Mouse (Mus musculus) heart, embryonic 16.5 days (tissue): ENCODE measurements around the gene Epha2. TPM values are rescaled to one million over a fixed set of nuclear protein-coding genes. Genes with fewer than 3 reads are reported as not detected.

ENCODE experiments used
- ATAC-seq: fragments of 200-750 bp; cut with Nextera tagmentation; replicated peaks from 2 replicates; pipeline ENCODE4 v1.8.0; 2017; ENCODE audit warnings: moderate number of reproducible peaks; ENCODE audit not compliant: insufficient read depth, low FRiP score; ENCODE audit errors: extremely low read depth
- H3K27ac ChIP-seq: fragments of 300-500 bp; sonication (generic); 2 replicates; pipeline ENCODE4 v1.5.1; 2014; ENCODE audit warnings: mild to moderate bottlenecking, low read length, control low read depth, moderate library complexity
- H3K27me3 ChIP-seq: fragments of 300-500 bp; sonication (generic); 2 replicates; pipeline ENCODE4 v1.6.1; 2014; ENCODE audit warnings: low read length, mixed read lengths; ENCODE audit not compliant: control insufficient read depth, insufficient read depth
- H3K36me3 ChIP-seq: fragments of 300-500 bp; sonication (generic); 2 replicates; pipeline ENCODE4 v1.6.1; 2014; ENCODE audit not compliant: control insufficient read depth, insufficient read depth
- H3K4me1 ChIP-seq: fragments of 300-500 bp; sonication (generic); 2 replicates; pipeline ENCODE4 v1.6.1; 2014; ENCODE audit warnings: low read length, mixed read lengths; ENCODE audit not compliant: control insufficient read depth, insufficient read depth
- H3K4me2 ChIP-seq: fragments of 300-500 bp; sonication (generic); 2 replicates; pipeline ENCODE4 v1.6.1; 2014; ENCODE audit warnings: low read depth, mild to moderate bottlenecking, control low read depth, low read length
- H3K4me3 ChIP-seq: fragments of 300-500 bp; sonication (generic); 2 replicates; pipeline ENCODE4 v1.5.1; 2014; ENCODE audit warnings: mild to moderate bottlenecking, control low read depth, low read length
- H3K9ac ChIP-seq: fragments of 300-500 bp; sonication (generic); 2 replicates; pipeline ENCODE4 v1.6.1; 2014; ENCODE audit warnings: low read length, control low read depth
- H3K9me3 ChIP-seq: fragments of 300-500 bp; sonication (generic); replicated peaks from 2 replicates; pipeline ENCODE4 v1.6.1; 2016; ENCODE audit warnings: low read length; ENCODE audit not compliant: control insufficient read depth
- WGBS: fragments of 180-500 bp; shearing (Covaris S2); extraction: QIAGEN DNeasy Blood & Tissue Kit; methylation state at CpG from one replicate; pipeline ENCODE4 v1.1.7; 2014; 5-methylcytosine and 5-hydroxymethylcytosine counted together
- polyA plus RNA-seq: library from polyadenylated mRNA; unstranded; fragments of >200 nt; fragmentation: Nextera tagmentation; extraction: Ambion mirVana; gene quantifications from 2 replicates; pipeline ENCODE4 v1.2.1, GENCODE M21; 2015

Gene Epha2
- polyA plus RNA-seq, 1 experiment from 2014 or later, result 3.1 TPM

DNA sequence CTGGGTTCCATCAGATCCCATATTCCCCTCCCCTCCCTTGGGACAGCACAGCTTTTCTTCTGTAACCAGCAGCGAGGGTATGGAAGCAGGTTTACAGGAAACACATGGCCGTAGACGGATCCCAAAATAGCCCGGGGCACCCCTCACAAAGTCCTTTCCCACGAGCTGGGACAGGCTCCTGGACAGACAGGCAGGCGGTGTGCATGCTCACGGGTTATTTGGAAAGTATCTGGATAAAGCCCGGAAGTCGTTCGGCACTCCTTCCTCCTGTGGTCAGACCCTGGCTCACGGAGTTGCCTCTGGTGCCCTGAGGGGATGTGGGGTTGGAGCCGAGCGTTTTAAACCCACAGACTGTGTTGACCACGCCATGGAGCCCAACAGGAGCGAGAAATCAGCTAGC, 24.6 kb downstream of the Epha2 start:
- Histone ChIP-seq H3K9ac (0 out of 2 replicates have a peak overlapping the region, but pooled peaks have one; percentile 1), H3K27me3 (no peaks in the 10 kb centered on the region), H3K27ac (peak overlapping the region; percentile 44), H3K4me3 (no peak overlapping the region), H3K4me1 (peaks cover 19% of the 10 kb centered on the region), H3K36me3 (peaks cover 10% of the 10 kb centered on the region; the same call in 1 of the 2 replicates), H3K4me2 (no peak overlapping the region), H3K9me3 (no peaks in the 10 kb centered on the region)
- ATAC-seq, result peak; percentile 47; the same call in 1 of the 2 replicates
- WGBS, result 31% methylated on average over 15 of the region's 15 CpGs

DNA sequence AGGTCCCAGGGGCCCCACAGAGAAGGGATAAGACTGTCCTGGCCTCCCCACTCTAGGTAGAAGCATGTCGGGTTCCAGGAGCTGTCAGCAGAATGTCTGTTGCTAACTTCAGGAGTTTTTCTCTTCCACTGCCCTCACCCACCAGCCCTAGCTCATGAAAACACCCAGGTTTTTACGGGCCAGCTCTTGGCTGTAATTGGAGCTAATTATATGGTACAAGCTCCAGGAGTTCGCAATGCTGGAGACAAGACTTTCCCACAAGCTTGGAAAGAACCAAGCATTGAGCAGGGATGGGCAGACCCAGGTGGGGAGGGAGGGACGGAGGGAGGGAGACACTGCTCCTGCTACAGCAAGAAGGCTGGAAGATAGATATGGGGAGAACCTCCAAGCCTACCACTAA, 26.0 kb downstream of the Epha2 start:
- ATAC-seq, result no peak
- Histone ChIP-seq H3K4me3 (no peak overlapping the region), H3K27ac (no peak overlapping the region), H3K4me2 (no peak overlapping the region), H3K27me3 (no peaks in the 10 kb centered on the region), H3K4me1 (peaks cover 19% of the 10 kb centered on the region), H3K9ac (no peak overlapping the region), H3K36me3 (peaks cover 8% of the 10 kb centered on the region; the same call in 1 of the 2 replicates), H3K9me3 (no peaks in the 10 kb centered on the region)
- WGBS, result 62% methylated on average over 4 of the region's 4 CpGs

DNA sequence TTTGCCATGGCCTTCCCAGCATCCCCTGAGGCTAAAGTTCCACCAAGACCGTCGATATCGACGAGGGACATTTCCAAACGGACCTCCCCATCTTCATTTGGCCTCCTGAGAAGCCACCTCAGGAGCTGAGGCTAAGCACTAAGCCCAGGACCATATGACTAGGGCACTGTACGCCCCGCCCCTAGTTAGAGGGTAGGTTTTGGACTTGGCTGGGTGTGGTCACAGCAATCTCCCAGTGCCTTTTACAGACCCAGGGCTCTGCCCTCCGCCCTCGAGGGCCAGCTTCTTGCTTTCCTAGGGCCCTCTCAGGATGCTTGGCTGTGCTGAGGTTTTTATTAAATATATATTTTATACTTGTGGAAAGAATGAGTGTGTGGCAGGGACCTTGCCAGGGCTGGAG, 27.7 kb downstream of the Epha2 start:
- H3K4me3 ChIP-seq, result no peak overlapping the region
- no peak overlapping the region for H3K9ac ChIP-seq
- no peak overlapping the region for H3K27ac ChIP-seq
- no peaks in the 10 kb centered on the region for H3K36me3 ChIP-seq
- H3K9me3 ChIP-seq, result no peaks in the 10 kb centered on the region
- H3K4me2 ChIP-seq, result no peak overlapping the region
- no peak for ATAC-seq
- WGBS, result 86% methylated on average over 9 of the region's 9 CpGs
- H3K27me3 ChIP-seq, result no peaks in the 10 kb centered on the region
- H3K4me1 ChIP-seq, result peaks cover 19% of the 10 kb centered on the region

DNA sequence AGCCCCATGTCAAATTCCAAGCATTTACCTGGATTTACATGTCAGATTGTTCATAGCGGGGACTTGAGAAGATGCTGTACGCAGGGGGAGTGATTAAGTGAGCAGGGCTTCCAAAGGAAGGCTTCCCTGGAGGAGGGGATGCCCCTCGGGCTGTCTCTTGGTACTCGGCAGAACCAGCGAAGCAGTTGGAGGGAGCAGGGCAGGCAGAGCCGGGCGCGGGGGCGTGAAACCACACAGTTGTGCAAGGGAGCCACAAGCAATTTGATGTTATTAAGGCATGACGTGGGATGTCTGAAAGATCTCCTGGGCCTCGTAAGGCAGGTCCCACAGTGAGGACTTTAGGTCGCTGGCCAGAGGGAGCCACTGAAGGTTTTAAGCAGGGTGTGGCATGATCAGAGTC, 28.9 kb downstream of the Epha2 start:
- Histone ChIP-seq H3K27ac (no peak overlapping the region), H3K4me2 (no peak overlapping the region), H3K27me3 (no peaks in the 10 kb centered on the region), H3K4me3 (no peak overlapping the region), H3K9ac (no peak overlapping the region), H3K36me3 (no peaks in the 10 kb centered on the region), H3K9me3 (no peaks in the 10 kb centered on the region), H3K4me1 (peaks cover 13% of the 10 kb centered on the region)
- WGBS, result 70% methylated on average over 12 of the region's 12 CpGs
- ATAC-seq, result no peak

DNA sequence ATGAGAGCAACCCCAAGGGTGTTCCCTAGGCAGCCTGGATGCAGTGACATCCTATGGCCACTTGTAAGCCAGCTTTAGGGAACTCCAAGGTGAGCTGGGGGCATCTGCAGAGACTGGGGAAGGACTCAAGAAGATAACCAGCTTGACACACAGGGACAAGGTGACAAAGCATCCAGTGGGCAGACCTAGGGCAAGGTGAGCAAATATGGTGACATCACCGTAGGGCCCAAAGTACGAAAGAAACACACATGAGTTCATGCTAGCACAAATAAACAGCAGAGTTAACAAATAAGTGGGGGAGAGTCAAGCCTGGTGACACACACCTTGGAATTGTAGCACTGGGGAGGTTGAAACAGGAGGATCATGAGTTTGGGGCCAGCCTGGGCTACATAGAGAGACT, 30.4 kb downstream of the Epha2 start:
- ATAC-seq, result no peak
- Histone ChIP-seq H3K9ac (no peak overlapping the region), H3K9me3 (no peaks in the 10 kb centered on the region), H3K27ac (no peak overlapping the region), H3K4me3 (no peak overlapping the region), H3K4me1 (peaks cover 9% of the 10 kb centered on the region), H3K27me3 (no peaks in the 10 kb centered on the region), H3K4me2 (no peak overlapping the region), H3K36me3 (no peaks in the 10 kb centered on the region)
- 94% methylated on average over 2 of the region's 2 CpGs for WGBS

DNA sequence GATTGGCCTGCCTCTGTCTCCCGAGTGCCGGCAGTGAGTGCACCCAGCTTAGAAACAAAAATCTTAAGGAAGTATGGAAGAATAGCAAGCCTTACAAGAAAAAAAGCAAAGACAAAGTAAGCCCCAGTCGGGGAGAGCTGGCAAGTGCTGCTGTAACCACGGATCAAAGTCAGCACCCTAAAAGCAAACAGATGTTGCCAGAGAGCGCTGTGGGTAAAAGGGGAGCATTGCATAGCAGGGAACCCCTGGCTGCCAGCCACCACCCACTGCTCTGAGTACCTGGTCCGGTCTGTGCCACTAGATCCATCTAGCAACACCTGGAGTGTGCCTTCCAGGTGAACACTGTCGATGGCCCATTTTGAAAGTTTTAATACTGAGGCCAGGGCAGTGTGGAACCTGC, 31.2 kb downstream of the Epha2 start:
- no peaks in the 10 kb centered on the region for H3K27me3 ChIP-seq
- ATAC-seq, result no peak
- no peak overlapping the region for H3K4me3 ChIP-seq
- peaks cover 7% of the 10 kb centered on the region for H3K4me1 ChIP-seq
- no peak overlapping the region for H3K27ac ChIP-seq
- no peaks in the 10 kb centered on the region for H3K36me3 ChIP-seq
- no peak overlapping the region for H3K9ac ChIP-seq
- no peaks in the 10 kb centered on the region for H3K9me3 ChIP-seq
- 73% methylated on average over 7 of the region's 7 CpGs for WGBS
- no peak overlapping the region for H3K4me2 ChIP-seq

DNA sequence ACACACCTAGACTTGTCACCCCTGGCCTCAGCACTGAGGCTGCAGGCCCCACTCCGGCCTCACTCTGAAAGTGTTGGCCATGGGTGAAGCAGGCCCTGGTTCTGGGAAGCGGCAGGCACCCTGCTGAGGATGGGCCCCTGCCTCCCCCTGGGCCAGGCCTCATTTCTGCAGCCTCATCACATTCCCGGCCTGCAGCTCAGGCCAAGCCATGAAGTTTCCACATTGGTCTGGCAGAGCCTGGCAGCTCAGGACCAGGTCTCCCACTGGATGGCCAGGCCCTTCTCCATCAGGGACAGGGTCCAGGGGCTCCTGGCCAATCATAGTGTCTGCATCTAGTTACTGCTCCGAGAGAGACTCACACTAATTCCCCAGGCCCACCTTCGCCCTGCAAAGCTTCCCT, 33.7 kb downstream of the Epha2 start:
- Histone ChIP-seq H3K9me3 (no peaks in the 10 kb centered on the region), H3K4me1 (peaks cover 13% of the 10 kb centered on the region), H3K4me2 (no peak overlapping the region), H3K9ac (no peak overlapping the region; the same call in 1 of the 2 replicates), H3K36me3 (no peaks in the 10 kb centered on the region), H3K27ac (no peak overlapping the region), H3K4me3 (no peak overlapping the region), H3K27me3 (no peaks in the 10 kb centered on the region)
- 70% methylated on average over 5 of the region's 5 CpGs for WGBS
- no peak for ATAC-seq

DNA sequence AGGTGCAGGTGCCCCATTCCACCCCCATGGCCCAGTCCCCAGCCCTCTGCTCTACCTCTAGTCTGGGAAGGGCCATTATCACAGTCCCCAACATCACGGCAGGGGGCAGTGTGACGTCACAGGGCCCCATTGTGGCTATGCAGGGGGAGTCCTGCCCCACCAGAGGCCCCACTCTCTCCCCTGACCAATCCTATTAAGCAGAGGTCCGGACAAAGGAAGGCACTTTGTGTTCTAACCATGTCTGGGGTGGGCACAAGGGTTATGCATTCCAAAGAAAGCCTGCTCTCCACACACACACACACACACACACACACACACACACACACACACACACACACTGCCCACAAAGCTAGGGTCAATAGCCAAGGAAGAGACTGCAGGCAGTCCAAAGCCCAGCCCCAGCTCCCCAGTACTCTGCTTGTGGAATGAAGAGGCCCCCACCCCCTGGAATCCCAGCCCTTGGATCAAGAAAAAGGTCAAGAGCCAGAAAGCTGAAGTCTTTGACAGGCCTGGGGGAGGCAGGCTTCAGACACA, 34.3 kb downstream of the Epha2 start:
- no peaks in the 10 kb centered on the region for H3K9me3 ChIP-seq
- H3K4me1 ChIP-seq, result peaks cover 13% of the 10 kb centered on the region
- H3K4me2 ChIP-seq, result no peak overlapping the region
- H3K36me3 ChIP-seq, result no peaks in the 10 kb centered on the region
- no peak overlapping the region for H3K4me3 ChIP-seq
- H3K27me3 ChIP-seq, result no peaks in the 10 kb centered on the region
- no peak overlapping the region for H3K9ac ChIP-seq
- 27% methylated on average over 3 of the region's 3 CpGs for WGBS
- H3K27ac ChIP-seq, result no peak overlapping the region
- peak; percentile 19; the same call in 1 of the 2 replicates for ATAC-seq

DNA sequence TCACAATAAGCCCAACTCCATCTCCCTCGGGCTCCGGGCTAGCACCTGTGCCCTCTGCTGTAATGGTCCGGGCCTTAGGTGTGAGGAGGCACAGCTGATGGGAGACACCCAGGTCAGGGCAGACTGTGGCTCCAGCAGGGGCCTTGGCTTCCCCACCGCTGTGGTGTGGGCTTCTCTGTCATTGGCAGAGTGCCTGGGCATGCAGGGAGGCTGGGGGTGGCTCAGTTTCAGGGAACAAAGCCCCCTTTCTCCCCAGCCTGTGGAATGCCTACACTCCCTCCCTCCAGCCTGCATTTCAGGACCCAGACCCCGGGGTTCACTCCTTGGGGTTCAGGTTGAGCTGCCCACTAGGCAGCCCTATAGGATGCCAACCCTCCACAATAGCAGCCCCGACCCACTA, 35.2 kb downstream of the Epha2 start:
- Histone ChIP-seq H3K4me2 (no peak overlapping the region), H3K9me3 (no peaks in the 10 kb centered on the region), H3K27ac (no peak overlapping the region), H3K9ac (no peak overlapping the region), H3K4me1 (peaks cover 13% of the 10 kb centered on the region), H3K27me3 (no peaks in the 10 kb centered on the region), H3K4me3 (no peak overlapping the region), H3K36me3 (no peaks in the 10 kb centered on the region)
- WGBS, result 64% methylated on average over 6 of the region's 6 CpGs
- no peak for ATAC-seq
